Mouse (Mus musculus) neutrophil, adult 65 days (primary cell): Measurements from ENCODE around the gene Aup1. TPM values are rescaled to one million over a fixed set of nuclear protein-coding genes. Genes with fewer than 3 reads are reported as not detected.

ENCODE experiments used
- total RNA-seq: library from RNA; stranded (reverse); gene quantifications from 2 replicates; pipeline ENCODE4 v1.2.4, GENCODE M21; 2023

Aup1 gene
- total RNA-seq = 213 and 248 TPM in 2 replicates

GRCm38 (mm10) chr6:83054074-83054851, at the start of gene Aup1:
TSS of gene Aup1 (plus strand) at chr6:83054521.

GRCm38 (mm10) chr6:83033249-83034185, 20.8 kb upstream of the Aup1 start, which contains the start of the genes Dok1 and Loxl3:
TSS of gene Dok1 (minus strand) at chr6:83033471.
TSS of gene Loxl3 (plus strand) at chr6:83034173.

GRCm38 (mm10) chr6:83054871-83055431, 630 bp downstream of the Aup1 start, which contains the start of gene Htra2:
TSS of gene Htra2 (minus strand) at chr6:83055273.

GRCm38 (mm10) chr6:83057790-83058189, 3.5 kb downstream of the Aup1 start, which contains the start of gene Dqx1:
TSS of gene Dqx1 (plus strand) at chr6:83057844.

GRCm38 (mm10) chr6:83070247-83070310, 15.8 kb downstream of the Aup1 start, which contains the start of gene Tlx2:
TSS of gene Tlx2 (minus strand) at chr6:83070293.

GRCm38 (mm10) chr6:83077630-83078323, 23.5 kb downstream of the Aup1 start, which contains the start of gene Pcgf1:
TSS of gene Pcgf1 (plus strand) at chr6:83077869.

GRCm38 (mm10) chr6:83086121-83087035, 32.1 kb downstream of the Aup1 start, which contains the start of gene Lbx2:
TSS of gene Lbx2 (plus strand) at chr6:83086367.

GRCm38 (mm10) chr6:83101316-83101687, 47.0 kb downstream of the Aup1 start, which contains the start of the genes Ccdc142 and Gm42688:
TSS of gene Ccdc142 (plus strand) at chr6:83101601.
TSS of gene Gm42688 (plus strand) at chr6:83101617.

Other genes with a start within 250 kb of the Aup1 start
- gene Sema4f, start 114.8 kb upstream of the Aup1 start, total RNA-seq = 24.2 and 37.5 TPM in 2 replicates
- gene M1ap, start 107.6 kb upstream of the Aup1 start, total RNA-seq = 2.1 and 3.1 TPM in 2 replicates
- 23.0 and 23.7 TPM in 2 replicates for gene Dok1, start 21.1 kb upstream of the Aup1 start, total RNA-seq
- 0.86 and 1.0 TPM in 2 replicates for gene Loxl3, start 20.3 kb upstream of the Aup1 start, total RNA-seq
- gene Htra2, start 752 bp downstream of the Aup1 start, total RNA-seq = 28.7 and 51.2 TPM in 2 replicates
- gene Dqx1, start 3.3 kb downstream of the Aup1 start, total RNA-seq = 4.4 and 7.9 TPM in 2 replicates
- gene Tlx2, start 15.8 kb downstream of the Aup1 start, total RNA-seq = not detected in 2 replicates
- 13.1 and 13.9 TPM in 2 replicates for gene Pcgf1, start 23.3 kb downstream of the Aup1 start, total RNA-seq
- gene Lbx2, start 31.8 kb downstream of the Aup1 start, total RNA-seq = not detected in 2 replicates
- gene Ccdc142, start 47.1 kb downstream of the Aup1 start, total RNA-seq = 4.2 and 4.8 TPM in 2 replicates
- 3.2 and 4.4 TPM in 2 replicates for gene Gm42688, start 47.1 kb downstream of the Aup1 start, total RNA-seq
- 19.1 and 19.8 TPM in 2 replicates for gene Mrpl53, start 54.5 kb downstream of the Aup1 start, total RNA-seq
- 18.9 and 25.1 TPM in 2 replicates for gene Mogs, start 61.0 kb downstream of the Aup1 start, total RNA-seq
- 26.7 and 32.6 TPM in 2 replicates for gene Wbp1, start 67.0 kb downstream of the Aup1 start, total RNA-seq
- 16.4 TPM in 2 replicates for gene Ino80b, start 70.9 kb downstream of the Aup1 start, total RNA-seq
- gene Rtkn, start 80.9 kb downstream of the Aup1 start, total RNA-seq = 0.66 TPM in 1 of 2 replicates, not detected in the other
- gene Wdr54, start 101.9 kb downstream of the Aup1 start, total RNA-seq = not detected in 2 replicates
- not detected in 2 replicates for gene 1700003E16Rik, start 101.9 kb downstream of the Aup1 start, total RNA-seq
- 91.8 and 114 TPM in 2 replicates for gene Dctn1, start 111.4 kb downstream of the Aup1 start, total RNA-seq
- gene Slc4a5, start 165.3 kb downstream of the Aup1 start, total RNA-seq = not detected in 2 replicates